Mouse (Mus musculus): ENCODE measurements around the gene Tlr12.

- TF ChIP-seq POLR2A (IDR thresholded peaks at IDR 0.05; ENCODE audit: insufficient read depth, low read depth, low read length) (no peak), CTCF (IDR thresholded peaks at IDR 0.05; ENCODE audit: insufficient read depth, low read depth, low read length) (no peak)
Observed at GRCm38 (mm10) chr4:128646762-128647161, 28.3 kb upstream of the Tlr12 start.

All from olfactory bulb, adult 2 months (tissue).